Mouse (Mus musculus): ENCODE results near the gene Carm1. TPM values are rescaled to one million over a fixed set of nuclear protein-coding genes. Genes with fewer than 3 reads are reported as not detected.
A peak's percentile ranks its signal among the peaks of the same experiment; 100 is the strongest.
"Not testable (repeated sequence)": the region's sequence is repeated elsewhere in the genome, so short reads cannot be mapped to it uniquely, and the experiment has no call there.

The Carm1 gene
- polyA plus RNA-seq, 1 experiment: 105 TPM

DNA sequence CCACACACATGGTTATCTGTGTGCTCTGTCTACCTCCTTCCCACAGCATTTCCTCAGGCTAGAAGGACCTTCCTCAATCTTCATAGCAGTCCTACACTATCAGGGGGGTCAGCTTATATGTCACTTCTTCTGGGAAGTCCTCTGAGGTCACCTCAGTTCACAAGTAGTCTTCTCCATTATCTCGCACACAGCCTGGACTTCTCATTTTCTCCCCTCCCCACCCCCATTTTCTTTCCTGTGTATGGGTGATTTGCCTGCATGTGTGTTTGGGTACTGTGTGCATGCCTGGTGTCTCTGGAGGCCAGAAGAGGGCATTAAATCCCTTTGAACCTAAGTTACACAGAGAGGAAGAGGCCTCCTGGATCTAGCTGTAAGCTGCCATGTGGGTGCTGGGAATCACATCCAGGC, 18.8 kb upstream of the Carm1 start:
- H3K4me3 ChIP-seq (ENCODE audit: insufficient read depth, low read length): no peak overlapping the region
- no peak overlapping the region for H3K27ac ChIP-seq (ENCODE audit: insufficient read depth, low read length)
- TF ChIP-seq CTCF (IDR thresholded peaks at IDR 0.05; ENCODE audit: borderline replicate concordance, insufficient read depth, low read length) (no peak), POLR2A (IDR thresholded peaks at IDR 0.05; ENCODE audit: low read depth, low read length) (no peak)
- no peaks in the 10 kb centered on the region for H3K4me1 ChIP-seq (ENCODE audit: control insufficient read depth, insufficient read depth, low read length)

DNA sequence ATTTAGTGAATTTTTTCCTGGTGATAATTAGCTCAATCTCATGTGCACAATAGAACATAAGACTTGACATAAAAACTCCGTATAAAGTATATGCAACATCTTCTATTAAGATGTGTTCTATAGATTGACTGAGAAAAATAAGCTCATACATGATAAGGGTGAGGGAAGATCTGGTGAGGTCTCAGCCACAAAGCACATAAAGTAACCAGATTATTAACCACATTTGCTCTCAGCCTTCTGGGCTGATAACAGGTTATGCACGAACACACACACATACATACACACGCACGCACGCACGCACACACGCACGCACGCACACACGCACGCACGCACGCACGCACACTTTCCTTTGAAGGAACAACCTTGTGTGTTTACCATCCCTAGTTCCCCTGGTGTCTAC, 10.2 kb upstream of the Carm1 start:
- H3K27ac ChIP-seq (ENCODE audit: insufficient read depth, low read length): no peak overlapping the region
- no peak overlapping the region for H3K4me3 ChIP-seq (ENCODE audit: insufficient read depth, low read length)
- TF ChIP-seq POLR2A (IDR thresholded peaks at IDR 0.05; ENCODE audit: low read depth, low read length) (no peak), CTCF (IDR thresholded peaks at IDR 0.05; ENCODE audit: borderline replicate concordance, insufficient read depth, low read length) (no peak)

DNA sequence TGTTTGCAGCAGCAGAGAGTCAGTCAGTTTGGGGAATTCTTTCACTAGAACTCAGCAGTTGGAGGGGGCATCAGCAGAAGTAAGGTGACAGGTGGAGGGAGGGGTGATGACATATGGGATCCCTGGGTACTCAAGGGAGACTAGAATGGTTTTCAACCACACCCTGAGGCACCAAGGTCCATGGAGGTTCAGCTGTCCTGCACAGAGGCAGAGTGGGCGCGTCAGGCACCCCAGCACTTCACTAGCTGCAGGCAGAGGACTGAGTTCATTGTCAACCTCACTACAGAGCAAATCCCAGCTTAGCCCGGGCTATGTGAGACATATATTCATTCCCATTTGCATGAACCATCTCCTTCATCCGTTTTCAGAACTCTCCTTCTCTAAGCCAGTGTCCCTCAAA, 9.7 kb upstream of the Carm1 start:
- H3K4me1 ChIP-seq (ENCODE audit: control insufficient read depth, insufficient read depth, low read length): no peaks in the 10 kb centered on the region
- H3K4me3 ChIP-seq (ENCODE audit: insufficient read depth, low read length): no peak overlapping the region
- TF ChIP-seq CTCF (IDR thresholded peaks at IDR 0.05; ENCODE audit: borderline replicate concordance, insufficient read depth, low read length) (no peak), POLR2A (IDR thresholded peaks at IDR 0.05; ENCODE audit: low read depth, low read length) (no peak)
- H3K27ac ChIP-seq (ENCODE audit: insufficient read depth, low read length): no peak overlapping the region

More for the DNA sequence above, 10.2 kb upstream of the Carm1 start:
- no peaks in the 10 kb centered on the region for H3K4me1 ChIP-seq (ENCODE audit: control insufficient read depth, insufficient read depth, low read length)

GRCm38 (mm10) chr9:21539981-21540753, 6.5 kb upstream of the Carm1 start:
- H3K4me3 ChIP-seq (ENCODE audit: insufficient read depth, low read length): no peak overlapping the region
- no peak for TF ChIP-seq CTCF (IDR thresholded peaks at IDR 0.05; ENCODE audit: borderline replicate concordance, insufficient read depth, low read length)

GRCm38 (mm10) chr9:21542001-21542400, 4.7 kb upstream of the Carm1 start:
- H3K4me1 ChIP-seq (ENCODE audit: control insufficient read depth, insufficient read depth, low read length); H3K4me3 ChIP-seq (ENCODE audit: insufficient read depth, low read length); H3K27ac ChIP-seq (ENCODE audit: insufficient read depth, low read length): not testable (repeated sequence)

More at GRCm38 (mm10) chr9:21539981-21540753, 6.5 kb upstream of the Carm1 start:
- Histone ChIP-seq H3K27ac (ENCODE audit: insufficient read depth, low read length) (no peak overlapping the region), H3K4me1 (ENCODE audit: control insufficient read depth, insufficient read depth, low read length) (no peaks in the 10 kb centered on the region)

DNA sequence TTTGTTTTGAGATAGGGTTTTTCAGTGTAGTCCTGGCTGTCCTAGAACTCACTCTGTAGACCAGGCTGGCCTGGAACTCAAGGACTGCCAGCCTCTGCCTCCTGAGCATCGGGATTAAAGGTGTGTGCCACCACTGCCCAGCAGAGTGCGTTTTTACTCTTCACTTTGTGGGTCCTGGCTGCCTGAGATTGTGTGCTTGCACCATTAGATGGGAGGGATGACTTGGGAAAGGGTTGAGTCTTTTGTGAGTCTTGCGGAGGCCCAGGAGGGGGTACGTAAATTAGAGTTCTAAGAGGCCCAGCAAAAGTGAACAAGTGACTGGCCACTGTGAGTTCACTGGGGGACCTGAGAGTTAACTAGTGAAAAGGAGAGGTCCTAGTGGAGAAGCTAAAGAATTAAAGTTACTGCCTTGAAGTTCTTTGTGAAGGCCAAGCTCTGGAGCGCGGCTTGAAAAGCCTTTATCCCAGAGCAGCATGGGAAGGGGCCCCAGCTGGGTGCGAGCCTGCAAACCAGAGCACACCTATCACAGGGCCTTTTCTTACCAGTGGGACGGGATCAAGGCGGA, 1.3 kb upstream of the Carm1 start:
- Histone ChIP-seq H3K4me1 (ENCODE audit: control insufficient read depth, insufficient read depth, low read length) (peaks cover 3% of the 10 kb centered on the region; the same call in 1 of the 2 replicates), H3K27ac (ENCODE audit: insufficient read depth, low read length) (peak overlapping the region; percentile 12; the same call in 1 of the 2 replicates), H3K4me3 (ENCODE audit: insufficient read depth, low read length) (peak overlapping the region; percentile 58)
- TF ChIP-seq POLR2A (IDR thresholded peaks at IDR 0.05; ENCODE audit: low read depth, low read length): no peak
- TF ChIP-seq CTCF (IDR thresholded peaks at IDR 0.05; ENCODE audit: borderline replicate concordance, insufficient read depth, low read length): no peak

- TF ChIP-seq POLR2A (IDR thresholded peaks at IDR 0.05; ENCODE audit: low read depth, low read length) (peak; percentile 81), CTCF (IDR thresholded peaks at IDR 0.05; ENCODE audit: borderline replicate concordance, insufficient read depth, low read length) (0 out of 2 replicates have a peak, but pooled peaks have one; percentile 28)
- H3K4me1 ChIP-seq (ENCODE audit: control insufficient read depth, insufficient read depth, low read length): peaks cover 3% of the 10 kb centered on the region; the same call in 1 of the 2 replicates
These were observed 542 bp upstream of the Carm1 start for GRCm38 (mm10) chr9:21545916-21546788.

DNA sequence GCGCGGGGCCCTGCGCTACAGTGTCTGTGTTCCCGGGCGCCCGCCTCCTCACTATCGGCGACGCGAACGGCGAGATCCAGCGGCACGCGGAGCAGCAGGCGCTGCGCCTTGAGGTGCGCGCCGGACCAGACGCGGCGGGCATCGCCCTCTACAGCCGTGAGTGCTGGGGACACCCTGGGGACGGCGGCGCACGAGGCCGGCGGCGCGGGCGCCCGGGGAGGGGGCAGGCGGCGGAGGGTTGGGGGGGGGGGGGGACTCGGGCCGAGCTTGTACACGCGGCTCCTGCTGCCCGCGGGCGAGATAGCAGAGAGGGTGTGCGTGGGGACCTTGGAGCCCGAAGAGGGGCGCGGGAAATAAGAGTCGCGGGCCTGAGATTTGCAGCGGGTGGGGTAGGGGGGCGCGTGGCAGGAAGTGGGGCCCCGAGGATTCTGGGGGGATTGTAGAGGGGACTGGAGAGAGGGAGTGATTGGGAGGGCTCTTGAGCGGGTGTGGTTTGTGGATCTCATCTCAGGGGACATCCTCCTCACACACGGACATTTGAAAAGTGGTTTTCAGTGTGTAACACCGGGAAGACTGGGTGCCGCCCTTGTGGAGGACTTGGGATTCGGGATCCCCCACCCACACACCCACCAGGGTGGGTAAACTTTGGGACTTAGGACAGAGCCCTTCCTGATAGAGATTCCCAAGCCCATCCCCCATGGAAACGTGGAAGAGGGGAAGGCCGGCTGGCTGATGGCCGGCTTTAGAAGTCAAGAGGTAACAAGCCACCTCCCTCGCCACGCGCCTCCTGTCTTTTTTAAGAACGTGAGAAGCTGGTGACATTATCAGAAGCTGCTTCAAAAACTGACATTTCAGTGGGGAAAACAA, 614 bp downstream of the Carm1 start:
- peak overlapping the region; percentile 63 for H3K4me3 ChIP-seq (ENCODE audit: insufficient read depth, low read length)
- TF ChIP-seq CTCF (IDR thresholded peaks at IDR 0.05; ENCODE audit: borderline replicate concordance, insufficient read depth, low read length) (no peak), POLR2A (IDR thresholded peaks at IDR 0.05; ENCODE audit: low read depth, low read length) (peak; percentile 54)
- peak overlapping the region; percentile 86 for H3K27ac ChIP-seq (ENCODE audit: insufficient read depth, low read length)
- H3K4me1 ChIP-seq (ENCODE audit: control insufficient read depth, insufficient read depth, low read length): peaks cover 3% of the 10 kb centered on the region; the same call in 1 of the 2 replicates

More at GRCm38 (mm10) chr9:21545916-21546788, 542 bp upstream of the Carm1 start:
- Histone ChIP-seq H3K27ac (ENCODE audit: insufficient read depth, low read length) (peak overlapping the region; percentile 64), H3K4me3 (ENCODE audit: insufficient read depth, low read length) (peak overlapping the region; percentile 58)

GRCm38 (mm10) chr9:21551049-21551448, 4.4 kb downstream of the Carm1 start:
- Histone ChIP-seq H3K4me1 (ENCODE audit: control insufficient read depth, insufficient read depth, low read length) (peaks cover 7% of the 10 kb centered on the region; the same call in 1 of the 2 replicates), H3K4me3 (ENCODE audit: insufficient read depth, low read length) (no peak overlapping the region), H3K27ac (ENCODE audit: insufficient read depth, low read length) (no peak overlapping the region)
- TF ChIP-seq CTCF (IDR thresholded peaks at IDR 0.05; ENCODE audit: borderline replicate concordance, insufficient read depth, low read length): no peak
- TF ChIP-seq POLR2A (IDR thresholded peaks at IDR 0.05; ENCODE audit: low read depth, low read length): no peak

Measured in embryonic fibroblast, embryonic 13.5 days (primary cell).